Mouse (Mus musculus): ENCODE measurements around the gene Sowahc. TPM values are rescaled to one million over a fixed set of nuclear protein-coding genes. Genes with fewer than 3 reads are reported as not detected.

The Sowahc gene
- polyA plus RNA-seq, 1 experiment from 2014 or later: 12.4 TPM

DNA sequence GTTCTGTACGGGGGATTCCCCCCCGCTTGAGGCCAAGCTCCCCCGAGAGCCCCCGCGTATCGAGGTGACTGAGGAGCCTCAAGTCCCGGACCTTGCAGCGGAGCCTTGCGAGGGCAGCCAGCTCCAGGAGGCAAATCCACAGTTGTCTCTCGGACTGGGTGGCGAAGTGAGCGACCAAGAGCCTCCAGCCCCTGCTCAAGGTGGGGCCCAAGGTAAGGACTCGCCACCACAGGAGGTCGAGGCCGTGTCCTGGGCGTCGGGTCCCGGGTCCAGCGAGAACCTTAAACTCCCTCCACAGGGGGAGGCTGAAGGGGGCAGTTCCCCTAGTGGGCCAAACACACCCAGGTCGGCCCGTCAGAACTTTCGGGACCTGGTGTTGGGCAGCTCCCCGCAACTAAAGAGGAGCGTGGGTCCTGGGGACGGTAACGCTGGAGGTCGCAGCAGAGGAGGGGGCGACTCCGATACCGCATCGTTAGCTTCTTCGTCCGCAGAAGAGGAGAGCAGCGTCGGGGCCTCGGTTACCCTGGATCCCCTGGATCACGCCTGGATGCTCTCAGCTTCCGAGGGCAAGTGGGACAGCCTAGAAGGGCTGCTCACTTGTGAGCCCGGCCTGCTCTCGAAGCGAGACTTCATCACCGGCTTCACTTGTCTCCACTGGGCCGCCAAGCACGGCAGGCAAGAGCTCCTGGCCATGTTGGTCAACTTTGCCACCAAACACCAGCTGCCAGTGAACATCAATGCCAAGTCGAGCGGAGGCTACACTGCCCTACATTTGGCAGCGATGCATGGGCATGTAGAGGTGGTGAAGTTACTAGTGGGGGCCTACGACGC is 733 bp downstream of the Sowahc start:
- Histone ChIP-seq H3K4me3 (ENCODE audit: low read depth, low read length) (peak overlapping the region; percentile 85), H3K4me2 (ENCODE audit: low read length) (peak overlapping the region; percentile 99), H3K27ac (ENCODE audit: low read depth) (peak overlapping the region; percentile 90), H3K9ac (ENCODE audit: low read length) (peak overlapping the region; percentile 75), H3K4me1 (replicated peaks; ENCODE audit: control insufficient read depth, insufficient read depth, low read length) (peaks cover 11% of the 10 kb centered on the region; the same call in 1 of the 2 replicates), H3K27me3 (replicated peaks; ENCODE audit: control insufficient read depth, insufficient read depth, low read length) (no peaks in the 10 kb centered on the region), H3K9me3 (ENCODE audit: control insufficient read depth, low read length) (no peaks in the 10 kb centered on the region), H3K36me3 (ENCODE audit: control insufficient read depth, insufficient read depth, low read length) (no peaks in the 10 kb centered on the region)
- peak; percentile 21; the same call in 1 of the 2 replicates for ATAC-seq (replicated peaks; ENCODE audit: low FRiP score, low TSS enrichment, low read depth)
- 2% methylated on average over 48 of the region's 49 CpGs for WGBS
- peak; percentile 78 for DNase-seq (ENCODE audit: low spot score)

DNA sequence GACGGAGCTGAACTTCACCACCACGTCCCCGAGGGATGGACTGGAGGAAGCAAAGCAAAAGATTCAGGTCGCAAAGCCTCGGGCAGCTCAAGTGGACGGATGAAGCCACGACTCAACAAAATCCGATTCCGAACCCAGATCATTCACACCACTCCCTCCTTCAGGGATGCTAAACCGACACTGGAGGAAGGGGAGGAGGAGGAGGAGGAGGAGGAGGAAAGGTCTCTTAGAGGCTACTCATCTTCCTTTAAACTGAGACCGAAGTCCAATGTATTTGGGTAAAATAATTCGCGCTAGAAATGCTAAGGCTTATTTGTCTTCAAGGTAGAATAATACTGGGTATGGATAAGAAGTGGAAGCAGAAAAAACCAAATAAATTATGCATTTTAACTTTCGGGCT is 1.5 kb downstream of the Sowahc start:
- H3K27me3 ChIP-seq (replicated peaks; ENCODE audit: control insufficient read depth, insufficient read depth, low read length): no peaks in the 10 kb centered on the region
- peak overlapping the region; percentile 75; the same call in 1 of the 2 replicates for H3K9ac ChIP-seq (ENCODE audit: low read length)
- WGBS: 42% methylated on average over 14 of the region's 14 CpGs
- peak overlapping the region; percentile 99 for H3K4me2 ChIP-seq (ENCODE audit: low read length)
- DNase-seq (ENCODE audit: low spot score) (no peak), ATAC-seq (replicated peaks; ENCODE audit: low FRiP score, low TSS enrichment, low read depth) (no peak)
- peaks cover 11% of the 10 kb centered on the region; the same call in 1 of the 2 replicates for H3K4me1 ChIP-seq (replicated peaks; ENCODE audit: control insufficient read depth, insufficient read depth, low read length)
- peak overlapping the region; percentile 85 for H3K4me3 ChIP-seq (ENCODE audit: low read depth, low read length)
- no peaks in the 10 kb centered on the region for H3K36me3 ChIP-seq (ENCODE audit: control insufficient read depth, insufficient read depth, low read length)
- H3K9me3 ChIP-seq (ENCODE audit: control insufficient read depth, low read length): no peaks in the 10 kb centered on the region
- no peak overlapping the region for H3K27ac ChIP-seq (ENCODE audit: low read depth)

DNA sequence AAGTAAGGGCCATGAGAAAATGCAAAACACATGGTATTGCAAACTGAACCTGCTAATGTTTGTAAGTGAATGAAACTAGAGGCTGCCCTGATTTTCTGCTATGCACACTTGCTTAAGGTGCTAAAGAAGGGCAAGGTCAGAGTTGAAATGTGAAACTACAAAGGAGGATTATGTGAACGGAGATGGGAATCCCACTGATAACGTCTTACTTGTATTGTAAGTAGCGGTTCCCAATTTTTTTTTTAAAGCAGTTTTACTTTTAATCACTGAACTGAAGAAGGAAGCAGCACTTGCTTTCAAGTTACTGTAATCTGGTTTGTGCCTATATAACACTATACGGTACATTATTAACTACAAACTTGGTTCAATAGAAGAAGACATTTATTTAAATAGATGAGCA is 2.1 kb downstream of the Sowahc start:
- no peak overlapping the region for H3K27ac ChIP-seq (ENCODE audit: low read depth)
- no peaks in the 10 kb centered on the region for H3K9me3 ChIP-seq (ENCODE audit: control insufficient read depth, low read length)
- peak overlapping the region; percentile 99 for H3K4me2 ChIP-seq (ENCODE audit: low read length)
- 76% methylated on average over 4 of the region's 4 CpGs for WGBS
- H3K27me3 ChIP-seq (replicated peaks; ENCODE audit: control insufficient read depth, insufficient read depth, low read length): no peaks in the 10 kb centered on the region
- ATAC-seq (replicated peaks; ENCODE audit: low FRiP score, low TSS enrichment, low read depth): no peak
- DNase-seq (ENCODE audit: low spot score): no peak
- H3K9ac ChIP-seq (ENCODE audit: low read length): no peak overlapping the region
- no peaks in the 10 kb centered on the region for H3K36me3 ChIP-seq (ENCODE audit: control insufficient read depth, insufficient read depth, low read length)
- peak overlapping the region; percentile 85 for H3K4me3 ChIP-seq (ENCODE audit: low read depth, low read length)
- H3K4me1 ChIP-seq (replicated peaks; ENCODE audit: control insufficient read depth, insufficient read depth, low read length): peaks cover 11% of the 10 kb centered on the region; the same call in 1 of the 2 replicates

DNA sequence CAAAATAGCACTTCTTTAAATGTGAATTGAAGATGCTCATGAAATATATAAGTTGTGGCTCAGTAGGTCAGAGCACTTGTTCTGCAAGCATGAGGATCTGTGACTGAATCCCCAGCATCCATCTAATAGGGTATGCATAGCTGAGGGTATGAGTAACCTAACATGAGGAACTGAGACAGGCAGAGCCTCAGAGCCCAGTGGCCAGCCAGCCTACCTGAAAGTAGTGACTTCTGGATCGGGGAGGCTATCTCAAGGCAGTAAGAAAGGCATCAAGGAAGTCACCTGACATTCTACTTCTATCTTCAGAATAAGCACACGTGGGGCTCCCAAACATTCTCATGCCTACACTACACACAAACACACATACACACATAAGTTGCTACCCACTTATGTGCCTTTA is 3.4 kb downstream of the Sowahc start:
- DNase-seq (ENCODE audit: low spot score) (no peak), ATAC-seq (replicated peaks; ENCODE audit: low FRiP score, low TSS enrichment, low read depth) (no peak)
- WGBS: 95% methylated on average over 2 of the region's 2 CpGs
- no peaks in the 10 kb centered on the region for H3K27me3 ChIP-seq (replicated peaks; ENCODE audit: control insufficient read depth, insufficient read depth, low read length)
- H3K4me1 ChIP-seq (replicated peaks; ENCODE audit: control insufficient read depth, insufficient read depth, low read length): peaks cover 11% of the 10 kb centered on the region; the same call in 1 of the 2 replicates
- no peak overlapping the region for H3K4me3 ChIP-seq (ENCODE audit: low read depth, low read length)
- no peak overlapping the region for H3K27ac ChIP-seq (ENCODE audit: low read depth)
- no peaks in the 10 kb centered on the region for H3K9me3 ChIP-seq (ENCODE audit: control insufficient read depth, low read length)
- no peak overlapping the region for H3K4me2 ChIP-seq (ENCODE audit: low read length)
- H3K36me3 ChIP-seq (ENCODE audit: control insufficient read depth, insufficient read depth, low read length): no peaks in the 10 kb centered on the region
- H3K9ac ChIP-seq (ENCODE audit: low read length): no peak overlapping the region

DNA sequence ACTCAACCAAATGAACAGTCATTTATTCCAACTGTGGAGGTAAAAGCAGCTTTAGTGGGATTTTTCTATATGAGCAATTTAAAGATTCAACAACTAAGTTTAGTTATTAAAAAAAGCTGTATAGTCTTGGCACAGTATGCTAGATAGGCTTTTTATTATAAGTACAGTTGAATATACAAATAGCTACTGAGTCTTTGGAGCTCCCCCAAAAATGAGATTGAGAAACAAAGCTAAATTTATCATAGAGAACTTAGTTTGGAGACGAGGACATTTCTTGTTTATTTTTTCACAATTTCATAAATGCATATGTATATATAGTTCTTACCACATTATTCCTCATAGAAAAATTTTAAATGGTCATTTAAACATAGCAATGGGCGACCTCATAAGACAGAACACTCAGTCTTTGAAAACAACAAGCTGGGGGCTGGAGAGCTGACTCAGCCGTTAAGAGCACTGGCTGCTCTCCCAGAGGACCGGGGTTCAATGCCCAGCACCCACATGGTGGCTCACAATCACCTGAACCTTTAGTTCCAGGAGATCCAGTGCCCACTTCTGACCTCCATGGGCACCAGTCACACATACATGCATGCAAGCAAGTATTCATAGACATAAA is 7.6 kb downstream of the Sowahc start:
- peaks cover 2% of the 10 kb centered on the region; the same call in 1 of the 2 replicates for H3K4me1 ChIP-seq (replicated peaks; ENCODE audit: control insufficient read depth, insufficient read depth, low read length)
- H3K27me3 ChIP-seq (replicated peaks; ENCODE audit: control insufficient read depth, insufficient read depth, low read length): no peaks in the 10 kb centered on the region
- no peak overlapping the region for H3K4me3 ChIP-seq (ENCODE audit: low read depth, low read length)
- ATAC-seq (replicated peaks; ENCODE audit: low FRiP score, low TSS enrichment, low read depth) (no peak), DNase-seq (ENCODE audit: low spot score) (no peak)
- no peak overlapping the region for H3K27ac ChIP-seq (ENCODE audit: low read depth)
- H3K36me3 ChIP-seq (ENCODE audit: control insufficient read depth, insufficient read depth, low read length): no peaks in the 10 kb centered on the region
- no peaks in the 10 kb centered on the region for H3K9me3 ChIP-seq (ENCODE audit: control insufficient read depth, low read length)
- 65% methylated on average over 4 of the region's 4 CpGs for WGBS
- H3K9ac ChIP-seq (ENCODE audit: low read length): no peak overlapping the region
- no peak overlapping the region for H3K4me2 ChIP-seq (ENCODE audit: low read length)

DNA sequence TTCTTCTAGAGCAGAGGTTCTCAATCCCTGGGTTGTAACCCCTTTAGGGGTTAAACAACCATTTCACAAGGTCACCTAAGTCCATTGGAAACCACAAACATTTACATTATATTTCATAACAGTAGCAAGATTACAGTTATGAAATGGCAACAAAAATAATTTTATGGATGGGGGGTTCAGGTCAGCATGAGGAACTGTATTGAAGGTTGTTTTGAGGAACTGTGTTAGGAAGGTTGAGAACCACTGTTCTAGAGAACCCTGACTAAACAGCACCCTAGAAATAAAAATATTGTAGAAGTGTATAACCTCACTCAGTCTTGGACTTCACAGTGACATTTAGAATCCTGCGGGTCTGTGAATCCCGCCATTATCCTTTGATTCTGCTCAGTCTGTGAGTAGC is 13.5 kb downstream of the Sowahc start:
- no peak overlapping the region for H3K9ac ChIP-seq (ENCODE audit: low read length)
- no peak overlapping the region for H3K27ac ChIP-seq (ENCODE audit: low read depth)
- DNase-seq (ENCODE audit: low spot score) (no peak), ATAC-seq (replicated peaks; ENCODE audit: low FRiP score, low TSS enrichment, low read depth) (no peak)
- no peak overlapping the region for H3K4me3 ChIP-seq (ENCODE audit: low read depth, low read length)
- no peaks in the 10 kb centered on the region for H3K9me3 ChIP-seq (ENCODE audit: control insufficient read depth, low read length)
- peaks cover 2% of the 10 kb centered on the region; the same call in 1 of the 2 replicates for H3K4me1 ChIP-seq (replicated peaks; ENCODE audit: control insufficient read depth, insufficient read depth, low read length)
- no peaks in the 10 kb centered on the region for H3K36me3 ChIP-seq (ENCODE audit: control insufficient read depth, insufficient read depth, low read length)
- no peak overlapping the region for H3K4me2 ChIP-seq (ENCODE audit: low read length)
- H3K27me3 ChIP-seq (replicated peaks; ENCODE audit: control insufficient read depth, insufficient read depth, low read length): no peaks in the 10 kb centered on the region
- 94% methylated on average over 2 of the region's 2 CpGs for WGBS

DNA sequence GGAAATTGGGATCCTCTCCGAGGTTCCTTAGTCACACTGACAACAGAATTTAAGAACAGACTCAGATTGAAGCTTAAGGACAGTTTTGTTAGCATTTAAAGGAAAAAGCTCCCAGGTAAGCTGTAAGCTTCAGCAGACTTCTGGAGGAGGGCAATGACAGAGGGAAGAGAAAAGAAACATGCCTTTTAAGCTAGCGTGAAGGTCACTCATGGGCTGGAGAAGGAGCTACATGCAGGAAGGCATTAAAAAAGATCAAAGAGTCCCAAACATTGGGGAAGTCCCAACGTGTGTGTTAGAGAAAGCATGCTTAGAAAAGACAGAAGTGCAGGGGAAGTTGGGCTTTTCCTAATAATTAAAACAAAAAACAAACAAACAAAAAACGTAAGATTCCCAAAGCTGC is 14.1 kb downstream of the Sowahc start:
- no peak overlapping the region for H3K4me2 ChIP-seq (ENCODE audit: low read length)
- DNase-seq (ENCODE audit: low spot score): no peak
- H3K27me3 ChIP-seq (replicated peaks; ENCODE audit: control insufficient read depth, insufficient read depth, low read length): no peaks in the 10 kb centered on the region
- no peak overlapping the region for H3K9ac ChIP-seq (ENCODE audit: low read length)
- H3K36me3 ChIP-seq (ENCODE audit: control insufficient read depth, insufficient read depth, low read length): no peaks in the 10 kb centered on the region
- no peak overlapping the region for H3K4me3 ChIP-seq (ENCODE audit: low read depth, low read length)
- H3K27ac ChIP-seq (ENCODE audit: low read depth): no peak overlapping the region
- H3K9me3 ChIP-seq (ENCODE audit: control insufficient read depth, low read length): no peaks in the 10 kb centered on the region
- WGBS: 48% methylated on average over 4 of the region's 4 CpGs
- H3K4me1 ChIP-seq (replicated peaks; ENCODE audit: control insufficient read depth, insufficient read depth, low read length): peaks cover 2% of the 10 kb centered on the region; the same call in 1 of the 2 replicates
- no peak for ATAC-seq (replicated peaks; ENCODE audit: low FRiP score, low TSS enrichment, low read depth)

DNA sequence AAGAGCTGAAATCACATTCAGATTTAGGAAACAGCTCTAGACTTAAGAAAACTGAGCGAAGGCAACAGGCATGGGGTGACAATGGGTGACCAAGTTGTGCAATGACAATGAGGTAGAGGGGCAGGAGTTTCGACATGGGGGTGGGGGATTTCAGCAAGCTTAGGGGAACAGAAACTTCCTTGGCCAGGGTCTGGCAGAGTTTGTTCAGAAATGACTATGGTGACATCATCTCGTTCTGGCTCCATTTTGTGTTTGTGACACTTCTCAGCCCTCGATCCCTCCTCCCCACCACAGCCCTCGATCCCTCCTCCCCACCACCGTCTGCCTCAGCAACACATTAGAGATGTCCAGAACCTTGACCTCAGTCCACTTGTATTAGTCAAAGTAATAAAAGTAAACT is 14.7 kb downstream of the Sowahc start:
- no peaks in the 10 kb centered on the region for H3K27me3 ChIP-seq (replicated peaks; ENCODE audit: control insufficient read depth, insufficient read depth, low read length)
- no peak for DNase-seq (ENCODE audit: low spot score)

More for the DNA sequence above, 14.7 kb downstream of the Sowahc start:
- no peaks in the 10 kb centered on the region for H3K9me3 ChIP-seq (ENCODE audit: control insufficient read depth, low read length)
- H3K36me3 ChIP-seq (ENCODE audit: control insufficient read depth, insufficient read depth, low read length): no peaks in the 10 kb centered on the region
- WGBS: 73% methylated on average over 6 of the region's 6 CpGs
- ATAC-seq (replicated peaks; ENCODE audit: low FRiP score, low TSS enrichment, low read depth): no peak
- no peak overlapping the region for H3K27ac ChIP-seq (ENCODE audit: low read depth)
- H3K4me3 ChIP-seq (ENCODE audit: low read depth, low read length): no peak overlapping the region
- H3K4me1 ChIP-seq (replicated peaks; ENCODE audit: control insufficient read depth, insufficient read depth, low read length): peaks cover 2% of the 10 kb centered on the region; the same call in 1 of the 2 replicates
- H3K4me2 ChIP-seq (ENCODE audit: low read length): no peak overlapping the region
- no peak overlapping the region for H3K9ac ChIP-seq (ENCODE audit: low read length)
